Comparison of ENCODE assay signal across 9 mouse cellular contexts in the genomic region with DNA sequence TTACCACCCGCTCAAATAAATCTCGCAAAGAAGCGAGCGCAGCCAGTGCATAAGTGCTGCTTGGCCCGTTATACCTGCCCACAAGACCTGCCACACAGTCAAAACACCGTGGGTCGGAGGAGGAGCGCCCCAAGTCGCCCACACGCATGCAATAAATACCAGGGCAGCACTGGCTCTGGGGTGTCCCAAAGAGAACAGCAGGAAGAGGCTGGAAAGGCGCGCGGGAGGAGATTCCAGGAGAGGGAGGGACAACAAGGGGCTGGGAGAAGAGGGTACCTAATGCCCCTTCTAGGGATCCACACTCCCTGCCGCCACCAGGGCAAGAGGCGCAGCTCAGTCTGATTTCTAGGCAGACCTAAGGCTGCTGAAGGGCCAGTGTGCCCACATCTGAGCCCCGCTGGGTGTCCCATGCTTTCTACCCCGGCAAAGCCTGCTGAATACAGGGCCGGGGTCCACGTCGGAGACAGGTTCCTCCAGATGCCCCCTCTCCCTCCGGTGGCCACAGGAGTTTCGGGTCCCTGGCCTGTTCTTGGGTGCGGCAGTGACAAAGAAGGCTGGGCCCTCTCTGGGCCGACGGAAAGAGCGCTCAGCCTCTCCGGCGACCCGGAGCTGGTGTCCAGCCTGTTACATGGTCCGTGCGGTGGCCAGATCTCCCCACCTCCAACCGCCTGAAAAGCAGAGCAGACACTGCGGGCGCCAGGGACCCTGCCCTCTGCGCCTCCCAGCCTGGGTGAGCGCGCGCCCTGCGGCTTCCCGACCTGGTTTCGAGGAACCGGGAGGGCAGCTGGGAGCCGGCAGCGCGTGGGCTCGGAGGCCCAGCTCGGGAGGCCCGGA. TPM values are rescaled to one million over a fixed set of nuclear protein-coding genes. Genes with fewer than 3 reads are reported as not detected.
DNase-seq lines count a peak whose midpoint lies in the region; ATAC-seq and TF ChIP-seq lines count a peak whose summit lies in the region.
"Had no signal": no experiment of that assay in that cellular context is flagged by ENCODE, and none has a peak within 500 bp of the region (broad histone marks: within the 10 kb centered on the region; RNA-seq: fewer than 3 reads in every experiment).

No protein-coding gene starts in this region.

- H3K27me3 ChIP-seq in CH12.LX (replicated peaks) = no peaks in the 10 kb centered on the region
- peaks cover 96% of the 10 kb centered on the region for H3K27me3 ChIP-seq in heart, postnatal 0 days (ENCODE audit: control insufficient read depth, insufficient read depth, low read length)
- H3K27me3 ChIP-seq in liver, embryonic 16.5 days (ENCODE audit: control insufficient read depth, insufficient read depth, low read depth, low read length) = peaks cover 100% of the 10 kb centered on the region

- peaks cover 69% of the 10 kb centered on the region for H3K9me3 ChIP-seq in CH12.LX (replicated peaks; ENCODE audit: low read length)
- H3K9me3 ChIP-seq in heart, postnatal 0 days (replicated peaks; ENCODE audit: control insufficient read depth, low read length) = no peaks in the 10 kb centered on the region
- H3K9me3 ChIP-seq in liver, embryonic 16.5 days (replicated peaks; ENCODE audit: control insufficient read depth, low read length) = no peaks in the 10 kb centered on the region

- no peak for TF ChIP-seq POLR2A in CH12.LX (IDR thresholded peaks at IDR 0.05; ENCODE audit: low read depth, low read length)

- dilution Hi-C loops in CH12.LX (cut with MboI; ENCODE audit: extremely low pct_ligation_motif_present, extremely low pct_unique_long_range_greater_than_20kb, low sequenced_read_pairs) = no loop called here

- TF ChIP-seq CTCF in CH12.LX (conservative IDR thresholded peaks at IDR 0.05 in 1 of 2, IDR thresholded peaks at IDR 0.05 in 1 of 2; ENCODE audit: low read depth in 2 of 2, low read length in 2 of 2) = no peak
- TF ChIP-seq CTCF in heart, postnatal 0 days (IDR thresholded peaks at IDR 0.05; ENCODE audit: low read depth) = no peak

- peak overlapping the region in 1 of 3 experiments; percentile 5 for H3K4me3 ChIP-seq in CH12.LX (replicated peaks in 1 of 3; ENCODE audit: low read depth in 2 of 3, low read length in 2 of 3, poor library complexity in 1 of 3)
- peak overlapping the region; percentile 70 for H3K4me3 ChIP-seq in heart, postnatal 0 days (ENCODE audit: low read depth, low read length)
- peak overlapping the region; percentile 52 for H3K4me3 ChIP-seq in liver, embryonic 16.5 days (ENCODE audit: low read depth, low read length)

- peak overlapping the region; percentile 71 for H3K4me2 ChIP-seq in CH12.LX (ENCODE audit: insufficient read depth, low read depth, poor library complexity, severe bottlenecking)
- H3K4me2 ChIP-seq in heart, postnatal 0 days (ENCODE audit: low read depth, low read length) = peak overlapping the region; percentile 73
- peak overlapping the region; percentile 72 for H3K4me2 ChIP-seq in liver, embryonic 16.5 days (ENCODE audit: low read depth, low read length)

- H3K36me3 ChIP-seq in CH12.LX (replicated peaks in 1 of 2; ENCODE audit: control insufficient read depth in 1 of 2, insufficient read depth in 1 of 2, low read length in 1 of 2) = no peaks in the 10 kb centered on the region
- no peaks in the 10 kb centered on the region for H3K36me3 ChIP-seq in heart, postnatal 0 days (replicated peaks; ENCODE audit: control insufficient read depth, insufficient read depth, low read length)
- no peaks in the 10 kb centered on the region for H3K36me3 ChIP-seq in liver, embryonic 16.5 days (ENCODE audit: control insufficient read depth, insufficient read depth)

- DNase-seq in cerebellum, postnatal 10 days = peak; percentile 43 to 61
- DNase-seq in cerebellum, adult 11-12 months = no peak
- DNase-seq in CH12.LX (ENCODE audit: extremely low read depth) = no peak
- DNase-seq in heart, postnatal 0 days (ENCODE audit: low spot score) = no peak
- no peak for DNase-seq in urinary bladder, postnatal 4 days (ENCODE audit: low spot score in 2 of 2)
- no peak for DNase-seq in spleen, adult 12 weeks (ENCODE audit: low spot score)
- no peak for DNase-seq in c-Kit-positive CD71-positive TER-119-positive erythroid progenitor cells, embryonic 14.5 days (ENCODE audit: low spot score)

- in situ Hi-C loops in CH12.LX (cut with MboI; ENCODE audit: low pct_ligation_motif_present, low pct_unique_long_range_greater_than_20kb, low sequenced_read_pairs) = no loop called here

- H3K9ac ChIP-seq in CH12.LX (ENCODE audit: insufficient read depth, low read depth) = no peak overlapping the region
- no peak overlapping the region for H3K9ac ChIP-seq in heart, postnatal 0 days (replicated peaks; ENCODE audit: low read depth, low read length)
- no peak overlapping the region for H3K9ac ChIP-seq in liver, embryonic 16.5 days (ENCODE audit: low read depth, low read length)

- H3K4me1 ChIP-seq in CH12.LX (ENCODE audit: control insufficient read depth in 1 of 2, insufficient read depth in 2 of 2) = peaks cover 0 to 9% of the 10 kb centered on the region in 2 experiments; a peak in 2 of 4 replicates
- H3K4me1 ChIP-seq in heart, postnatal 0 days (ENCODE audit: control insufficient read depth, insufficient read depth) = no peaks in the 10 kb centered on the region; the same call in 1 of the 2 replicates
- H3K4me1 ChIP-seq in liver, embryonic 16.5 days (ENCODE audit: control insufficient read depth, low read depth, low read length) = peaks cover under 1% of the 10 kb centered on the region; the same call in 1 of the 2 replicates

- ATAC-seq in heart, postnatal 0 days (ENCODE audit: insufficient read depth, low read depth) = 0 out of 2 replicates have a peak, but pooled peaks have one; percentile 5
- no peak for ATAC-seq in liver, embryonic 16.5 days (ENCODE audit: low read depth)

- no peaks in the 10 kb centered on the region for H3K79me2 ChIP-seq in CH12.LX (replicated peaks; ENCODE audit: control insufficient read depth, extremely low read depth, insufficient read depth, poor library complexity, severe bottlenecking)

- TF ChIP-seq RAD21 in CH12.LX (IDR thresholded peaks at IDR 0.05; ENCODE audit: low read depth, low read length) = no peak

- WGBS in heart, postnatal 0 days = 1% methylated on average over 48 of the region's 48 CpGs
- 2% methylated on average over 48 of the region's 48 CpGs for WGBS in liver, embryonic 16.5 days (ENCODE audit: insufficient replicate concordance)

- no peak for TF ChIP-seq EP300 in CH12.LX (IDR thresholded peaks at IDR 0.05; ENCODE audit: low read length)
- TF ChIP-seq EP300 in heart, postnatal 0 days (IDR thresholded peaks at IDR 0.05; ENCODE audit: low read depth) = no peak

- H3K27ac ChIP-seq in CH12.LX (ENCODE audit: insufficient read depth, low read depth) = no peak overlapping the region
- peak overlapping the region; percentile 21; the same call in 1 of the 2 replicates for H3K27ac ChIP-seq in heart, postnatal 0 days (ENCODE audit: low read depth)
- H3K27ac ChIP-seq in liver, embryonic 16.5 days (ENCODE audit: low read length) = no peak overlapping the region

TF ChIP-seq in CH12.LX, 34 proteins besides CTCF, POLR2A, EP300 and RAD21:
- TF ChIP-seq MXI1 (IDR thresholded peaks at IDR 0.05; ENCODE audit: low read depth, low read length) (no peak), SMC3 (IDR thresholded peaks at IDR 0.05; ENCODE audit: low read depth, low read length) (no peak), POLR2AphosphoS2 (IDR thresholded peaks at IDR 0.05; ENCODE audit: low read depth, low read length) (no peak), IRF4 (IDR thresholded peaks at IDR 0.05; ENCODE audit: low read depth, low read length) (no peak), NELFE (IDR thresholded peaks at IDR 0.05; ENCODE audit: low read depth, low read length) (no peak), MAFK (IDR thresholded peaks at IDR 0.05; ENCODE audit: insufficient replicate concordance, low read length) (no peak), MEF2A (IDR thresholded peaks at IDR 0.05; ENCODE audit: borderline replicate concordance, low read depth, low read length) (no peak), PAX5 (IDR thresholded peaks at IDR 0.05; ENCODE audit: low read length) (no peak), JUN (IDR thresholded peaks at IDR 0.05; ENCODE audit: insufficient read depth, low read depth, low read length) (no peak), ZMIZ1 (IDR thresholded peaks at IDR 0.05; ENCODE audit: low read depth, low read length) (no peak), GABPA (IDR thresholded peaks at IDR 0.05; ENCODE audit: insufficient replicate concordance, low read depth, low read length) (no peak), JUND (conservative IDR thresholded peaks at IDR 0.05; ENCODE audit: low read depth, low read length) (no peak), MAZ (IDR thresholded peaks at IDR 0.05; ENCODE audit: low read depth, low read length) (no peak), MYC (IDR thresholded peaks at IDR 0.05; ENCODE audit: low read depth, low read length) (no peak), UBTF (IDR thresholded peaks at IDR 0.05; ENCODE audit: low read depth, low read length) (no peak), MAX (IDR thresholded peaks at IDR 0.05; ENCODE audit: low read length) (no peak), ETS1 (conservative IDR thresholded peaks at IDR 0.05; ENCODE audit: low read depth, low read length) (no peak), ELF1 (IDR thresholded peaks at IDR 0.05; ENCODE audit: low read depth, low read length) (no peak)

RNA-seq across cellular contexts. Expression of a gene that starts 0.7 kb away (rescaled TPM):
- total RNA-seq in CH12.LX (2012; rRNA removed) (0.38 and 0.89 TPM in 2 replicates), CH12.LX (2014; rRNA removed) (not detected in 2 replicates)
- polyA plus RNA-seq in CH12.LX (2012; ENCODE audit: insufficient read length, low read depth) = 0.10 and 0.11 TPM in 2 replicates
- total RNA-seq in heart, postnatal 0 days (2014; rRNA removed; ENCODE audit: low replicate concordance) = 3.7 and 8.2 TPM in 2 replicates
- 0.97 and 1.1 TPM in 2 replicates for polyA plus RNA-seq in heart, postnatal 0 days (2015; fragmentation: Nextera tagmentation; extraction: Ambion mirVana)
- not detected in 2 replicates for polyA plus RNA-seq in liver, embryonic 16.5 days (2015; fragmentation: Nextera tagmentation; extraction: Ambion mirVana)
- total RNA-seq: common myeloid progenitor, adult 5-6 weeks had no signal

Comparison
In these comparisons a context has a peak if more than half of its experiments do, and no peak if none do; other contexts are left out.
1. DNase-seq: peak in cerebellum, postnatal 10 days (2 of 2); none in cerebellum, adult 11-12 months (single experiment), CH12.LX (single experiment), heart, postnatal 0 days (single experiment), urinary bladder, postnatal 4 days (0 of 2), spleen, adult 12 weeks (single experiment) and c-Kit-positive CD71-positive TER-119-positive erythroid progenitor cells, embryonic 14.5 days (single experiment).
2. Peak in every context shown above with its lines, with median percentiles within 50 percentile points of each other: H3K4me2 ChIP-seq.